Comparison of ENCODE assay signal across 11 mouse cellular contexts in the genomic region with DNA sequence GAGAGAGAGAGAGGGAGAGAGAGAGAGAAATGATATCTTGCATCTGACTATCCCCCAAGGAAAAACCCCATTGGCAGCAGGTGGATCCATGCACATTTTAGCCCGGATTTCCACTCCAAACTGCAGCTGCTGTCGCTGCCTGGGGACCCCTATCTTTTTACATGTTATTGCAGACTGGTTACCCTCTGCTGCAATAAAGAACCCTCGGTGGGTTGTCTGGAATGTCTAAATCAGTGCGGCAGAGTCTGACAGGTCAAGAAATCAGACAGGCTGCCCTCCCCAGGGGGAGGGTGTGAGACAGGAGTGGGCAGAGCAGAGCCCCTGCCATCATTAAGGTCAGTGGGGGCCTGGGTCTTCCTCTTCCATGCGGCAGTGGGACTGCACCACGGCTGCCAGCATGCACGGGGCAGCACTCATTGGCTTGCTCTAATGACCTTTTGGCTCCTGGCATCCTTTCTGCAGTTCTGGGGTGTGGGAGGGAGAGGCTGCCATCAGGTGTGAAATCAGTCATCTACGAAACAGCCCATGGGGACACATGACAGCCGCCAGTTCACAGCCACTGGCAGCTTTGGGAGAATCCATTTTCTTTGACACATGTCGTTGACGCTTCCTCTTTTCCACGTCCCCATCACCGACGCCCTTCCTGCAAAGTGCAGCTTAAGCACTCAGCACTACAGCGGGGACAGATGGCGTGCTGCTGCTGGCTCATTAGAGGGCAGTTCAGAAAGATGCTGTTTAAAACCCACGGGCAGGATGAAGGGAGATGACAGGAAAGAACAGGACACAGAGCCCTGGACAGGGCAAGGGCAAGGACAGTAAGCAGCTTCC.
DNase-seq lines count a peak whose midpoint lies in the region; ATAC-seq and TF ChIP-seq lines count a peak whose summit lies in the region.
"Had no signal": no experiment of that assay in that cellular context is flagged by ENCODE, and none has a peak within 500 bp of the region (broad histone marks: within the 10 kb centered on the region; RNA-seq: fewer than 3 reads in every experiment).

No protein-coding gene starts in this region.

- intact Hi-C loops in left cerebral cortex, adult 2 months (cut with DNase I): no loop called here

- H3K27ac ChIP-seq in forebrain, embryonic 12.5 days: peak overlapping the region; percentile 56
- no peak overlapping the region; the same call in 1 of the 2 replicates for H3K27ac ChIP-seq in hindbrain, postnatal 0 days
- H3K27ac ChIP-seq in left cerebral cortex, adult 2 months: no peak overlapping the region
- H3K27ac ChIP-seq: intestine, embryonic 15.5 days; liver, embryonic 13.5 days had no signal

- no peaks in the 10 kb centered on the region for H3K36me3 ChIP-seq in forebrain, embryonic 12.5 days (replicated peaks)
- H3K36me3 ChIP-seq in hindbrain, postnatal 0 days (ENCODE audit: insufficient read depth, low read length): no peaks in the 10 kb centered on the region
- H3K36me3 ChIP-seq: intestine, embryonic 15.5 days; liver, embryonic 13.5 days had no signal

- no peak for TF ChIP-seq CTCF in hindbrain, postnatal 0 days (IDR thresholded peaks at IDR 0.05; ENCODE audit: low read depth)
- no peak for TF ChIP-seq CTCF in left cerebral cortex, adult 2 months (IDR thresholded peaks at IDR 0.05)

- no peaks in the 10 kb centered on the region; the same call in 1 of the 2 replicates for H3K9me3 ChIP-seq in forebrain, embryonic 12.5 days
- no peaks in the 10 kb centered on the region for H3K9me3 ChIP-seq in hindbrain, postnatal 0 days (ENCODE audit: low read length)
- H3K9me3 ChIP-seq: intestine, embryonic 15.5 days; liver, embryonic 13.5 days had no signal

- WGBS in forebrain, embryonic 12.5 days: 49% methylated on average over 17 of the region's 17 CpGs
- WGBS in hindbrain, postnatal 0 days: 18% methylated on average over 17 of the region's 17 CpGs

- H3K4me3 ChIP-seq in forebrain, embryonic 12.5 days (replicated peaks): no peak overlapping the region
- H3K4me3 ChIP-seq in hindbrain, postnatal 0 days (ENCODE audit: low read length): no peak overlapping the region
- H3K4me3 ChIP-seq in left cerebral cortex, adult 2 months: no peak overlapping the region
- H3K4me3 ChIP-seq: intestine, embryonic 15.5 days; liver, embryonic 13.5 days had no signal

- H3K9ac ChIP-seq in forebrain, embryonic 12.5 days: no peak overlapping the region
- no peak overlapping the region for H3K9ac ChIP-seq in hindbrain, postnatal 0 days (replicated peaks; ENCODE audit: low read length)
- H3K9ac ChIP-seq: intestine, embryonic 15.5 days; liver, embryonic 13.5 days had no signal

- H3K27me3 ChIP-seq in forebrain, embryonic 12.5 days: peaks cover 25% of the 10 kb centered on the region
- H3K27me3 ChIP-seq in hindbrain, postnatal 0 days (ENCODE audit: insufficient read depth, low read length): no peaks in the 10 kb centered on the region; the same call in 1 of the 2 replicates

- 0 out of 2 replicates have a peak, but pooled peaks have one; percentile 36 for ATAC-seq in forebrain, embryonic 12.5 days (ENCODE audit: low FRiP score)
- ATAC-seq in hindbrain, postnatal 0 days: peak; percentile 13; the same call in 1 of the 2 replicates
- ATAC-seq: intestine, embryonic 15.5 days had no signal

- DNase-seq in embryo, embryonic 10.5 days (ENCODE audit: low spot score): peak; percentile 52
- DNase-seq in hindbrain, postnatal 0 days (ENCODE audit: low spot score): peak; percentile 53
- DNase-seq in monocyte, adult 2 months (ENCODE audit: low read depth in 1 of 2, low spot score in 2 of 2): peak; percentile 35 to 49
- DNase-seq in kidney, postnatal 36 days: no peak
- no peak for DNase-seq in adrenal gland, postnatal 10 days
- DNase-seq in left cerebral cortex, adult 2 months (ENCODE audit: extremely low spot score in 1 of 2, low spot score in 2 of 2): no peak
- DNase-seq: cerebellum, adult 9-11 months; liver, embryonic 13.5 days; right cerebral cortex, postnatal 4 days had no signal

- H3K4me2 ChIP-seq in forebrain, embryonic 12.5 days: no peak overlapping the region
- H3K4me2 ChIP-seq in hindbrain, postnatal 0 days (ENCODE audit: low read depth, low read length): no peak overlapping the region
- H3K4me2 ChIP-seq: intestine, embryonic 15.5 days; liver, embryonic 13.5 days had no signal

- H3K4me1 ChIP-seq in forebrain, embryonic 12.5 days: peaks cover 35% of the 10 kb centered on the region
- H3K4me1 ChIP-seq in hindbrain, postnatal 0 days (ENCODE audit: insufficient read depth, low read length): peaks cover 19% of the 10 kb centered on the region

Comparison
In these comparisons a context has a peak if more than half of its experiments do, and no peak if none do; other contexts are left out.
1. DNase-seq: peak in embryo, embryonic 10.5 days (single experiment), hindbrain, postnatal 0 days (single experiment) and monocyte, adult 2 months (2 of 2); none in kidney, postnatal 36 days (0 of 2), adrenal gland, postnatal 10 days (single experiment) and left cerebral cortex, adult 2 months (0 of 2).